Mouse (Mus musculus) neural tube, embryonic 15.5 days (tissue): ENCODE results near the gene Pilrb2. TPM values are rescaled to one million over a fixed set of nuclear protein-coding genes. Genes with fewer than 3 reads are reported as not detected.

Experiments used
- ATAC-seq: fragments of 200-750 bp; cut with Nextera tagmentation; 2 replicates; pipeline ENCODE4 v1.8.0; 2017; ENCODE audit warnings: mild to moderate bottlenecking, moderate TSS enrichment, moderate library complexity; ENCODE audit not compliant: low FRiP score
- H3K27ac ChIP-seq: fragments of 300-500 bp; sonication (generic); replicated peaks from 2 replicates; pipeline ENCODE4 v1.5.1; 2015; ENCODE audit warnings: mild to moderate bottlenecking, inconsistent platforms
- H3K27me3 ChIP-seq: fragments of 300-500 bp; sonication (generic); replicated peaks from 2 replicates; pipeline ENCODE4 v1.6.1; 2015; ENCODE audit warnings: inconsistent platforms
- H3K36me3 ChIP-seq: fragments of 300-500 bp; sonication (generic); 2 replicates; pipeline ENCODE4 v1.6.1; 2015; ENCODE audit warnings: inconsistent platforms
- H3K4me1 ChIP-seq: fragments of 300-500 bp; sonication (generic); 2 replicates; pipeline ENCODE4 v1.6.1; 2015; ENCODE audit warnings: inconsistent platforms
- H3K4me2 ChIP-seq: fragments of 300-500 bp; sonication (generic); 2 replicates; pipeline ENCODE4 v1.6.1; 2015; ENCODE audit warnings: inconsistent platforms, mild to moderate bottlenecking, moderate library complexity
- H3K4me3 ChIP-seq: fragments of 300-500 bp; sonication (generic); replicated peaks from 2 replicates; pipeline ENCODE4 v1.5.1; 2015; ENCODE audit warnings: mild to moderate bottlenecking, inconsistent platforms
- H3K9ac ChIP-seq: fragments of 300-500 bp; sonication (generic); replicated peaks from 2 replicates; pipeline ENCODE4 v1.6.1; 2015; ENCODE audit warnings: mild to moderate bottlenecking, inconsistent platforms
- H3K9me3 ChIP-seq: fragments of 300-500 bp; sonication (generic); replicated peaks from 2 replicates; pipeline ENCODE4 v1.6.1; 2016; ENCODE audit warnings: inconsistent platforms
- WGBS: fragments of 180-500 bp; shearing (Covaris S2); methylation state at CpG from one replicate; pipeline ENCODE4 v1.1.7; 2015; ENCODE audit warnings: mixed read lengths; 5-methylcytosine and 5-hydroxymethylcytosine counted together
- polyA plus RNA-seq: library from polyadenylated mRNA; unstranded; fragments of >200 nt; fragmentation: Nextera tagmentation; extraction: Ambion mirVana; gene quantifications from 2 replicates; pipeline ENCODE4 v1.2.1, GENCODE M21; 2015

Pilrb2 gene
- polyA plus RNA-seq, 1 experiment from 2014 or later, result not detected

GRCm38 (mm10) chr5:137831106-137831505 is 40.5 kb downstream of the Pilrb2 start:
- WGBS, result 85% methylated on average over 4 of the region's 4 CpGs
- no peaks in the 10 kb centered on the region for H3K4me1 ChIP-seq
- no peak overlapping the region for H3K27ac ChIP-seq
- ATAC-seq, result no peak
- H3K36me3 ChIP-seq, result no peaks in the 10 kb centered on the region
- no peak overlapping the region for H3K4me3 ChIP-seq
- no peak overlapping the region for H3K4me2 ChIP-seq
- H3K9ac ChIP-seq, result no peak overlapping the region
- H3K27me3 ChIP-seq, result no peaks in the 10 kb centered on the region
- no peaks in the 10 kb centered on the region for H3K9me3 ChIP-seq

GRCm38 (mm10) chr5:137830238-137830637 is 41.4 kb downstream of the Pilrb2 start:
- WGBS, result 89% methylated on average over 7 of the region's 7 CpGs
- H3K27ac ChIP-seq, result no peak overlapping the region
- no peaks in the 10 kb centered on the region for H3K36me3 ChIP-seq
- ATAC-seq, result no peak
- H3K4me2 ChIP-seq, result no peak overlapping the region
- H3K9ac ChIP-seq, result no peak overlapping the region
- H3K4me3 ChIP-seq, result no peak overlapping the region
- H3K9me3 ChIP-seq, result no peaks in the 10 kb centered on the region
- H3K4me1 ChIP-seq, result no peaks in the 10 kb centered on the region
- no peaks in the 10 kb centered on the region for H3K27me3 ChIP-seq

GRCm38 (mm10) chr5:137828694-137829093 is 42.9 kb downstream of the Pilrb2 start:
- Histone ChIP-seq H3K4me3 (no peak overlapping the region), H3K36me3 (no peaks in the 10 kb centered on the region), H3K4me2 (no peak overlapping the region), H3K4me1 (no peaks in the 10 kb centered on the region), H3K27me3 (no peaks in the 10 kb centered on the region), H3K9ac (no peak overlapping the region), H3K9me3 (no peaks in the 10 kb centered on the region), H3K27ac (no peak overlapping the region)
- WGBS, result 85% methylated on average over 6 of the region's 6 CpGs
- no peak for ATAC-seq

DNA sequence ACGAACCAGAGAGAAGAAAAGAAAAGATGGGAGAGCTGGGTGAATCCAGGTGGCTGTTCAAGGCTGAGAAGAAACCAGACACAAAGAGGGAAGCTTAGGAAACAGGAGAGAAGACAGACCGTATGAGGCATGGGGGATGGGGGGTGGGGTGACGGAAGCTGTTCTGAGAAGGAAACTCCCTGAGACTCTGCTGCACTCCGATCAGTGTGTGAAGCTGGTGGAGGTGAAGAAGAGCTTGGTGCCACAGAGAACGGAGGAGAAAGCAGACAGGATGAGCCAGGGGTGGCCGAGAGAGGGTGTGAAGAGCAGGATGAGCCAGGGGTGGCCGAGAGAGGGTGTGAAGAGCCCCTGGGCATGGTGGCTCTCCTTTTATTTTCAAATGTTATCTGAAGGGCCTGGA is 45.2 kb downstream of the Pilrb2 start:
- H3K9ac ChIP-seq, result no peak overlapping the region
- no peak overlapping the region for H3K27ac ChIP-seq
- H3K36me3 ChIP-seq, result no peaks in the 10 kb centered on the region
- no peaks in the 10 kb centered on the region for H3K27me3 ChIP-seq
- no peaks in the 10 kb centered on the region for H3K9me3 ChIP-seq
- no peak overlapping the region for H3K4me2 ChIP-seq
- no peak for ATAC-seq
- 69% methylated on average over 7 of the region's 7 CpGs for WGBS
- no peak overlapping the region for H3K4me3 ChIP-seq
- H3K4me1 ChIP-seq, result no peaks in the 10 kb centered on the region

GRCm38 (mm10) chr5:137825971-137826370 is 45.6 kb downstream of the Pilrb2 start:
- H3K4me1 ChIP-seq, result no peaks in the 10 kb centered on the region
- no peak overlapping the region for H3K4me3 ChIP-seq
- no peaks in the 10 kb centered on the region for H3K36me3 ChIP-seq
- H3K4me2 ChIP-seq, result no peak overlapping the region
- H3K27me3 ChIP-seq, result no peaks in the 10 kb centered on the region
- no peak for ATAC-seq
- H3K9ac ChIP-seq, result no peak overlapping the region
- 90% methylated on average over 2 of the region's 2 CpGs for WGBS
- H3K27ac ChIP-seq, result no peak overlapping the region
- H3K9me3 ChIP-seq, result no peaks in the 10 kb centered on the region

DNA sequence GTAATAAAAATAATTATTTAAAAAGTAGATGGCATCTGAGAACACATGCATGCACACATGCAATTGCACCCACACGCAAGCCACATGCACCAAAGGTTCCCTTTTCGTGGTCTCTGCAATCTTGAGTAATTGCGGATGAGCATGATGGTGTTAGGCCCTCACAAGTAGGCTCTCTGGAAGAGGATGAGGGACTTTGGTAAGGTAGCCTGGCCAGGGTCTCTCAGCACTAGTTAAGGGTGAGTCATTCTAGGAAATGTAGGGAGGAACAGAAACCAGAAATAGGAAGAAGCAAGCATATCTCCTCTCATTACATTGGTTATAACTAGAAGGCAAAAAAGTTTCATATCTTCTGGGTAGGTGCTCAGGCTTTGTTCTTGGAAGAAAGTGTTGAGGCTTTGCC is 46.6 kb downstream of the Pilrb2 start:
- Histone ChIP-seq H3K9me3 (no peaks in the 10 kb centered on the region), H3K27me3 (no peaks in the 10 kb centered on the region), H3K4me1 (no peaks in the 10 kb centered on the region), H3K36me3 (no peaks in the 10 kb centered on the region), H3K27ac (no peak overlapping the region), H3K4me2 (no peak overlapping the region), H3K9ac (no peak overlapping the region), H3K4me3 (no peak overlapping the region)
- 95% methylated on average over 3 of the region's 3 CpGs for WGBS
- no peak for ATAC-seq

DNA sequence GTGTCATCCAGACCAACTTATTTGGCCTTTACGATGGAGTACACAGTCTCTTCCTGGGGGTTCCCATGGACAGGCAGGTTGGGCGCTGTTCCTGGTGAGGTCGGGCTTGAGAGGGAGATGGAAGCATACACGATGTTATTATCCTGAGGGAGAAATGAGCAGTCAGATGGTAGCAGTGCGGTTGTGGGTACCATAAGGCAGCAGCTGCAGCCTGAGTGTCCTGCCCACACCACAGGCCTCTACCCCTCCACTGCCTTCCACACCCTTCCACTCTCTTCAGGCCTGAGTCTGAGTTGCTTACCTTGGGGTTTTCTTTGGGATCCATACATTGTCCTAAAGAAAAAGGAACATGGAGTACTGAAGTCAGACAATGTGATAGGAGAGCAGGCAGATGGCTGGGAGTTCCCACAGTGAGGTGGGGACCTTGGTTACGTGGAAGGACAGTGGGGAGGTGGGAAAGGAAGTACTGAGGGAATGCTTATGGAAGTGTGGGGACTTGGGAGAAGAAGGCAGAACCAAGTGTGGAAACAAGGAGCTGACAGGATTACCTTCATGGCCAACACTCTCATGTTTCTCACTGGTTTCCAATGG is 48.1 kb downstream of the Pilrb2 start:
- Histone ChIP-seq H3K4me1 (no peaks in the 10 kb centered on the region), H3K9me3 (no peaks in the 10 kb centered on the region), H3K27me3 (no peaks in the 10 kb centered on the region), H3K36me3 (no peaks in the 10 kb centered on the region), H3K4me2 (no peak overlapping the region), H3K4me3 (no peak overlapping the region), H3K9ac (no peak overlapping the region), H3K27ac (no peak overlapping the region)
- 89% methylated on average over 6 of the region's 6 CpGs for WGBS
- no peak for ATAC-seq

DNA sequence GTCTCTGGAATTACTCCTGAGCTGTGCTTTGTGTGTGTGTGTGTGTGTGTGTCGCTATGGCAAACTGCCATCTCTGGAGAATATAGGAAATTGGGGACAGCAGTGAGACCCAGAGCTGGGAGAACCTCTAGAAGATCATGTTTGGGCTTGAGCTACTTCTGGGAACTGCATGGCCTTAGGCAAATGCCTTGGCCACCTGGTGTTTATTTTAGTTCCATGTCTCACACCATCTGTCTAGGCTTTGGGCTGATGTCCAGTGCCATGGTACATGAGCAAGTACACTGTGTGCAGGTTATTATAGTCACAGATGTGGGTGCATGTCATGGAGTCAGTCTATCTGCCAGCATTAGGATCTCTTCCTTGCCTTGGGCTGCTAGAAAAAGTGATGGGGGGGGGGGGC is 49.0 kb downstream of the Pilrb2 start:
- H3K36me3 ChIP-seq, result no peaks in the 10 kb centered on the region
- no peak overlapping the region for H3K4me3 ChIP-seq
- H3K9me3 ChIP-seq, result no peaks in the 10 kb centered on the region
- no peak for ATAC-seq
- H3K9ac ChIP-seq, result no peak overlapping the region
- no peak overlapping the region for H3K4me2 ChIP-seq
- H3K4me1 ChIP-seq, result no peaks in the 10 kb centered on the region
- WGBS, result 89% methylated on average over 1 of the region's 1 CpGs
- no peaks in the 10 kb centered on the region for H3K27me3 ChIP-seq
- no peak overlapping the region for H3K27ac ChIP-seq

GRCm38 (mm10) chr5:137822126-137822525 is 49.5 kb downstream of the Pilrb2 start:
- Histone ChIP-seq H3K9ac (no peak overlapping the region), H3K4me1 (no peaks in the 10 kb centered on the region), H3K27me3 (no peaks in the 10 kb centered on the region), H3K4me2 (no peak overlapping the region), H3K36me3 (no peaks in the 10 kb centered on the region), H3K4me3 (no peak overlapping the region), H3K9me3 (no peaks in the 10 kb centered on the region), H3K27ac (no peak overlapping the region)
- no peak for ATAC-seq
- WGBS, result 72% methylated on average over 4 of the region's 4 CpGs

DNA sequence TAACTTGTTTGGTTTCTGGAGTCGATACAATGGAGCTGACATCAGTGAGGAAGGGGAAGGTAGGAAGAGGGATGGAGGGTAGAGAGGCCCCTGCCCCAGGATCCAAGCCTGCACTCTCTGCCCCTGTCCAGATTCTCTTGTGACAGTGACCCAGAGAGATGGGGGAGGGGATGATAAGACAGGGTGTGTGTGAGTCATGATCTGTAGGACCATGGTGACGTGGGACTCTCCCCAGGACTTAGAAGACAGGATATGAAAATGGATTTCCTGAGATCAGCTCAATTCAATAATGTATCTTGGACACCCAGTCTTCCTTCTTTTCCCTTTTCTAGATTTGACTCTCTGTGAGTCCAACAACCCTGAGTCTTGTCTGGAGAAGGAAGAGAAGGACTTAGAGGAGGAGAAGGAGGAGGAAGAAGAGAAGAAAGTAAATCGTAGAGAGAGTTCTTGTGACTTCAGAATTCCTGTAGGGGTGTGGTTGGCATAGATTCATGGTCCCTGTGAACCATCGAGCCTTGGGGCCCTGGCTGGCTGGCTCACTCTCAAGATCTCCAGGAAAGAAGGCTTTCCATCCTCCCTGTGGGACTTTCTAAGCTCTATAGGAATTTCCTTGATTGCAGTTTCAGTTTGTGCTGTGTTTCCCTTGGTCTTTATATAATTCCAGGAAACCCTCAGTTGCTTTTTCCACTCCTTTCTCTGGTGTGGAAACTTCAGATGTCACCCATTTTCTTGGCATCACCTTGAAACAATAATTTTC is 54.0 kb downstream of the Pilrb2 start:
- Histone ChIP-seq H3K27me3 (no peaks in the 10 kb centered on the region), H3K9me3 (no peaks in the 10 kb centered on the region), H3K4me1 (no peaks in the 10 kb centered on the region), H3K36me3 (no peaks in the 10 kb centered on the region), H3K4me3 (no peak overlapping the region), H3K4me2 (no peak overlapping the region), H3K9ac (no peak overlapping the region), H3K27ac (no peak overlapping the region)
- no peak for ATAC-seq
- 71% methylated on average over 4 of the region's 4 CpGs for WGBS
